20 mouse cellular contexts compared by ENCODE assay signal in genomic region chr11:85893400-85894135, GRCm38 (mm10). TPM values are rescaled to one million over a fixed set of nuclear protein-coding genes. Genes with fewer than 3 reads are reported as not detected.
DNase-seq lines count a peak whose midpoint lies in the region; ATAC-seq lines count a peak whose summit lies in the region.
"Had no signal": no experiment of that assay in that cellular context is flagged by ENCODE, and none has a peak within 500 bp of the region (broad histone marks: within the 10 kb centered on the region; RNA-seq: fewer than 3 reads in every experiment).

No protein-coding gene starts in this region.

- H3K27me3 ChIP-seq in midbrain, embryonic 10.5 days (ENCODE audit: low read depth, poor library complexity, severe bottlenecking): peaks cover 100% of the 10 kb centered on the region
- peaks cover 96% of the 10 kb centered on the region for H3K27me3 ChIP-seq in midbrain, embryonic 15.5 days (replicated peaks)
- H3K27me3 ChIP-seq in limb, embryonic 11.5 days (ENCODE audit: control insufficient read depth, insufficient read depth, low read length): peaks cover 40% of the 10 kb centered on the region
- H3K27me3 ChIP-seq in heart, embryonic 10.5 days (ENCODE audit: insufficient read depth, poor library complexity, severe bottlenecking): peaks cover 100% of the 10 kb centered on the region

- peaks cover 40% of the 10 kb centered on the region for H3K4me1 ChIP-seq in midbrain, embryonic 10.5 days
- H3K4me1 ChIP-seq in midbrain, embryonic 15.5 days: peaks cover 17% of the 10 kb centered on the region
- H3K4me1 ChIP-seq in limb, embryonic 11.5 days (ENCODE audit: control insufficient read depth, insufficient read depth, low read length): peaks cover 40% of the 10 kb centered on the region
- H3K4me1 ChIP-seq in heart, embryonic 10.5 days: peaks cover 43% of the 10 kb centered on the region

- H3K9ac ChIP-seq in midbrain, embryonic 15.5 days: no peak overlapping the region
- H3K9ac ChIP-seq in limb, embryonic 11.5 days (ENCODE audit: low read length): peak overlapping the region; percentile 45
- H3K9ac ChIP-seq: heart, embryonic 15.5 days; hindbrain, embryonic 13.5 days; liver, embryonic 15.5 days had no signal

- H3K4me3 ChIP-seq in midbrain, embryonic 10.5 days: no peak overlapping the region
- H3K4me3 ChIP-seq in midbrain, embryonic 15.5 days: no peak overlapping the region
- H3K4me3 ChIP-seq in limb, embryonic 11.5 days (ENCODE audit: low read depth, low read length): peak overlapping the region; percentile 20
- H3K4me3 ChIP-seq in heart, embryonic 10.5 days: no peak overlapping the region
- H3K4me3 ChIP-seq: heart, embryonic 15.5 days; hindbrain, embryonic 13.5 days; liver, embryonic 15.5 days had no signal

- no peak overlapping the region for H3K4me2 ChIP-seq in midbrain, embryonic 15.5 days
- peak overlapping the region; percentile 53 for H3K4me2 ChIP-seq in limb, embryonic 11.5 days (ENCODE audit: low read depth, severe bottlenecking)
- H3K4me2 ChIP-seq: heart, embryonic 15.5 days; hindbrain, embryonic 13.5 days; liver, embryonic 15.5 days had no signal

- H3K27ac ChIP-seq in midbrain, embryonic 10.5 days (replicated peaks): no peak overlapping the region
- H3K27ac ChIP-seq in midbrain, embryonic 15.5 days: no peak overlapping the region
- no peak overlapping the region; the same call in 1 of the 2 replicates for H3K27ac ChIP-seq in limb, embryonic 11.5 days (replicated peaks; ENCODE audit: low read depth, low read length)
- no peak overlapping the region for H3K27ac ChIP-seq in heart, embryonic 10.5 days
- H3K27ac ChIP-seq: heart, embryonic 15.5 days; hindbrain, embryonic 13.5 days; liver, embryonic 15.5 days had no signal

- H3K9me3 ChIP-seq in midbrain, embryonic 10.5 days (replicated peaks): no peaks in the 10 kb centered on the region
- no peaks in the 10 kb centered on the region for H3K9me3 ChIP-seq in midbrain, embryonic 15.5 days
- no peaks in the 10 kb centered on the region for H3K9me3 ChIP-seq in limb, embryonic 11.5 days (ENCODE audit: control insufficient read depth, low read length)
- no peaks in the 10 kb centered on the region for H3K9me3 ChIP-seq in heart, embryonic 10.5 days
- H3K9me3 ChIP-seq: heart, embryonic 15.5 days; hindbrain, embryonic 13.5 days; liver, embryonic 15.5 days had no signal

- ATAC-seq in midbrain, embryonic 15.5 days (replicated peaks): no peak
- 0 out of 2 replicates have a peak, but pooled peaks have one; percentile 22 for ATAC-seq in common myeloid progenitor, adult 5-6 weeks (replicated peaks; ENCODE audit: low read depth, poor library complexity, severe bottlenecking)
- no peak for ATAC-seq in limb, embryonic 11.5 days (ENCODE audit: insufficient number of reproducible peaks, low FRiP score, low TSS enrichment, low read depth)
- ATAC-seq: Patski had no signal

- WGBS in midbrain, embryonic 10.5 days: under 1% methylated on average over 13 of the region's 13 CpGs
- 2% methylated on average over 13 of the region's 13 CpGs for WGBS in midbrain, embryonic 15.5 days
- 7% methylated on average over 13 of the region's 13 CpGs for WGBS in limb, embryonic 11.5 days
- WGBS in heart, embryonic 10.5 days: 2% methylated on average over 13 of the region's 13 CpGs

- no peaks in the 10 kb centered on the region for H3K36me3 ChIP-seq in midbrain, embryonic 10.5 days
- H3K36me3 ChIP-seq in midbrain, embryonic 15.5 days (replicated peaks): no peaks in the 10 kb centered on the region
- 0 out of 2 replicates have a peak, but pooled peaks cover 2% of the 10 kb centered on the region for H3K36me3 ChIP-seq in limb, embryonic 11.5 days (ENCODE audit: control insufficient read depth, insufficient read depth, low read length)
- H3K36me3 ChIP-seq in heart, embryonic 10.5 days: no peaks in the 10 kb centered on the region
- H3K36me3 ChIP-seq: heart, embryonic 15.5 days; hindbrain, embryonic 13.5 days; liver, embryonic 15.5 days had no signal

- DNase-seq in midbrain, embryonic 10.5 days (ENCODE audit: low spot score): peak; percentile 29
- peak; percentile 42 for DNase-seq in limb, embryonic 11.5 days (ENCODE audit: low spot score)
- peak; percentile 41 for DNase-seq in retina, embryonic 14.5 days (ENCODE audit: low spot score)
- no peak for DNase-seq in heart, embryonic 10.5 days (ENCODE audit: low spot score)
- no peak for DNase-seq in adrenal gland, postnatal 25 days
- DNase-seq: cerebellum, adult 2 months; kidney, adult 2 months; kidney, postnatal 4 days; right cerebral cortex, postnatal 14 days; thymus, postnatal 14 days had no signal

RNA-seq across cellular contexts. Expression of gene Tbx4, which starts 7.3 kb away (rescaled TPM):
- 0.04 and 0.20 TPM in 2 replicates for polyA plus RNA-seq in midbrain, embryonic 10.5 days (2016; fragmentation: Nextera tagmentation; extraction: Ambion mirVana)
- polyA plus RNA-seq in midbrain, embryonic 15.5 days (2015; fragmentation: Nextera tagmentation; extraction: Ambion mirVana): 0.34 and 0.46 TPM in 2 replicates
- total RNA-seq in common myeloid progenitor, adult 5-6 weeks (2017): 0.19 TPM in 1 of 2 replicates, not detected in the other
- polyA plus RNA-seq in limb, embryonic 11.5 days (2014; fragmentation: Nextera tagmentation; extraction: Ambion mirVana): 36.3 and 36.7 TPM in 2 replicates
- polyA plus RNA-seq in heart, embryonic 10.5 days (2016; fragmentation: Nextera tagmentation; extraction: Ambion mirVana): 0.80 and 4.1 TPM in 2 replicates
- not detected in 2 replicates for total RNA-seq in adrenal gland, postnatal 25 days (2021)
- total RNA-seq: neutrophil, adult 5-6 weeks had no signal
- polyA plus RNA-seq: liver, embryonic 15.5 days; Patski had no signal

RNA-seq across cellular contexts. Expression of gene Gm11444, which starts 43.4 kb away (rescaled TPM):
- not detected in 2 replicates for polyA plus RNA-seq in midbrain, embryonic 10.5 days (2016; fragmentation: Nextera tagmentation; extraction: Ambion mirVana)
- polyA plus RNA-seq in midbrain, embryonic 15.5 days (2015; fragmentation: Nextera tagmentation; extraction: Ambion mirVana): not detected in 2 replicates
- total RNA-seq in common myeloid progenitor, adult 5-6 weeks (2017): not detected in 2 replicates
- not detected in 2 replicates for polyA plus RNA-seq in limb, embryonic 11.5 days (2014; fragmentation: Nextera tagmentation; extraction: Ambion mirVana)
- not detected in 2 replicates for polyA plus RNA-seq in heart, embryonic 10.5 days (2016; fragmentation: Nextera tagmentation; extraction: Ambion mirVana)
- total RNA-seq in adrenal gland, postnatal 25 days (2021): not detected in 2 replicates
- total RNA-seq: gastrocnemius, postnatal 4 days; left cerebral cortex, adult 8-10 months; neutrophil, adult 5-6 weeks had no signal
- polyA plus RNA-seq: cerebellum, adult 2 months; embryonic facial prominence, embryonic 11.5 days; heart, embryonic 15.5 days; hindbrain, embryonic 13.5 days; kidney, adult 2 months; liver, embryonic 15.5 days; Patski had no signal

Comparison
In these comparisons a context has a peak if more than half of its experiments do, and no peak if none do; other contexts are left out.
1. DNase-seq: peak in midbrain, embryonic 10.5 days (single experiment), limb, embryonic 11.5 days (single experiment) and retina, embryonic 14.5 days (single experiment); none in heart, embryonic 10.5 days (single experiment) and adrenal gland, postnatal 25 days (single experiment).